Mouse (Mus musculus): Measurements from ENCODE around the gene Cdk14.

GRCm38 (mm10) chr5:5361684-5362083 is 58.4 kb downstream of the Cdk14 start:
- TF ChIP-seq POLR2A (IDR thresholded peaks at IDR 0.05; ENCODE audit: borderline replicate concordance, insufficient read depth, low read length) (no peak), CTCF (IDR thresholded peaks at IDR 0.05; ENCODE audit: borderline replicate concordance, insufficient read depth, low read depth, low read length) (no peak)

Data from cerebellum, adult 2 months (tissue).